Mouse (Mus musculus) cerebellum, adult 11 months (tissue): ENCODE results near the gene Rheb.
"Not testable (repeated sequence)": the region's sequence is repeated elsewhere in the genome, so short reads cannot be mapped to it uniquely, and the experiment has no call there.

Source experiments
- DNase-seq: peaks from one replicate; pipeline ENCODE4 v3.0.0; 2022

Rheb gene

GRCm38 (mm10) chr5:24842274-24843102, at the start of gene Rheb:
Gene Rheb, minus strand, starts transcription at chr5:24842624.
- peak; percentile 99 for DNase-seq

DNA sequence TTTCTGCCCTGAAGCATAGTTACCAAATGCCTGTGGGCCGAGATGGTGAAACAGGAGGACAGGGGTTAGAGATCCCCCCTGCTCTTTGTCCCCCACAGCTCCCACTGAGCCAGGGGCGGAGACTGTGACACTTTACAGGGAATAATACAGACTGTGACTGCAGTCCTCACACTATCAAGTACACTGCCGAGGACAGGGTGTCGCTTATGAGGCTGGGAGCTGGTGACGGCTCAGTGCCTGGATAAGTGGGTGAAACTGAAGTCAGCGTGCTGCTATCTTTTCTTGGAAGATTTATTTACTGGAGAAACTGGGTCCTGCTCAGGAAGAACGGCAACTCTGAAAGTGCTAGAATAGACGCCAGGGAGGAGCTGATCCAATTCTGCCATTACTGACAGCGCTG, 47.4 kb upstream of the Rheb start:
- DNase-seq: no peak

DNA sequence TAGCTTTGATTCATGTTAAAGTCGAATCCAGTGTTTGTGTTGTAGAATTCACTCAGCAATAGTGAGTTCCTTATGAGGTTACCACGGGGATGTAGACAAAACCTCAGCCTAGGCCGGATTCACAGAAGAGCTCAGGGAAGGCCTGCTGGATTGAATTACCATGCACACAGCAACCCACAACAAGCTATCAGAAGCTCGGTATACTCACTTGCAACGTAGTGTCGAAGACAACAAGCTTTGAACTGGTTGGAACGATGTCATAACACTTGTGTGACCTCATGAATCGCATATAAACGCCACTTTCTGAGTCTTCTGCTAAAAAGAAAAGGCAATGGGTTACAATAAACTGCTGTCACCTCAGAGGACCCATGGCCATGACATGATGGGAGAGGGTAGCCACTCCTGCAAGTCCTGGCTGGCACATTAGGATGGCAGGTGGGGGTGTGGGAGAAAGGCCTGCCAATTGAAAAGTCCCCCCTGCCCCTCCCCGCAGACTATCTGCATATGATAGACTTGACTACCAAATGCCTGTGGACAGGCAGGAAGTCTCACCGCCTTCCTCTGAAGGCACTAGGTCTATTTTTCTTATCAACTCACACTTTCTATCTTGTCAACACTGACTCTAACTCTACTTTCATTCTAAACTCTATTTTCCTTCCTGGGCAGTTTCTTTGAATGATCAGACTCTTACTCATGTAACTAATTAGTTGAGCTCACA, 46.6 kb upstream of the Rheb start:
- no peak for DNase-seq

GRCm38 (mm10) chr5:24887271-24887670, 44.8 kb upstream of the Rheb start:
- DNase-seq: no peak

GRCm38 (mm10) chr5:24878713-24879112, 36.3 kb upstream of the Rheb start:
- DNase-seq: no peak

GRCm38 (mm10) chr5:24877836-24878624, 35.6 kb upstream of the Rheb start:
- DNase-seq: no peak

DNA sequence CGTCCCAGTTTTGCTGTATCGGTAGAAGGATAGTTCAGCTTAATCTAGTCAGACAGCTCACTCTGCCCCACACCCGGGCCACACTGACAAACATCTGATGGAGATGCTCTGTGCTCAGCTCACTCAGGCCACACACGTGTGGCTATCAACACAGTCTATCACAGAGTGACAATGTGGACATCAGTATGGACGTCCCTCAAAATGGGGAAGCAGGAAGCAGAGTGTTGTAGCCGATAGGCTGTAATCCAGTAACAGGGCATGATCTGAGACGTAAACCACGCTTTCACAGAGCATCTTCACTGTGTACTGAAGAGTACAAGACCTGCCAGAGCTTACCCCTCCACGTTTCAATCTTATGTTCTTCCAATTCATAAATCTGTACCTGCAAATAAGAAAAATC, 34.2 kb upstream of the Rheb start:
- no peak for DNase-seq

GRCm38 (mm10) chr5:24874111-24874510, 31.7 kb upstream of the Rheb start:
- DNase-seq: peak; percentile 94

DNA sequence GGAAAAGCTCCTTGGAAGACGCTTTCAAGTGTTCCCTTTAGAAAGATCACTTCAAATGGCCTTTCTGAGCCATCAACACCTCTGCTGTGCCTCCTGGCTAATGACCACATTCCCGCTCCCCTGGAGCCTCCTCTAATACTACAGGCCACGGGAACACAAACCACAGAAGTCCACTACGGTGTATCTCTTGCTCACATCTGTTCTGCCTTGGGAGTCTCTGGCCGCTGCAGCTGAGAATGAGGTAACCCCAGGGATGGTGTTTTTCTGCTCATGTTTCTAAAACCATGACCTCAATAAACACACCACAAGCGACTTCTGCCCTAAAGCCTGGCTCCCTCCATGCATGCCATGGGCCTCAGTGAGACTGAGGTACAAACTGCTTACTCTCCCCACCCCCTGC, 30.8 kb upstream of the Rheb start:
- DNase-seq: no peak

DNA sequence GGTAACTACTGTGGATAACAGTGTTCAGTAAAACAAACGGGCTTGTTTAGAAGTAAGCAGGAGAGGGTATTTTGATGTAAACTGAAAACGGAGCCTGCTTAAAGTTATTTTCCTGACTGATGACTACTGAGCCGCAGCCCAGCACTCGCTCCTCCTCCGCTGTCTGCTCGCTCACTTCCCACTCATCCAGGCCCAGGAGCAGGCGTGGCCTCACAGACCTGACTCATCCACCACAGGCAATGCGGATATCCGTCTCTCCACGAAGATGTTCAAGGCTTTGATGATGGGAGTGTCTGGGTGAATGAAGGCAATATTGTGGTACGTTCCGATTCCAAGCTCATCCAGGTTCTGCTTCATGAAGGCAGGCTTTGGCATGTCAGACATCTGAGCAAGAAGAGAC, 28.9 kb upstream of the Rheb start:
- DNase-seq: no peak

DNA sequence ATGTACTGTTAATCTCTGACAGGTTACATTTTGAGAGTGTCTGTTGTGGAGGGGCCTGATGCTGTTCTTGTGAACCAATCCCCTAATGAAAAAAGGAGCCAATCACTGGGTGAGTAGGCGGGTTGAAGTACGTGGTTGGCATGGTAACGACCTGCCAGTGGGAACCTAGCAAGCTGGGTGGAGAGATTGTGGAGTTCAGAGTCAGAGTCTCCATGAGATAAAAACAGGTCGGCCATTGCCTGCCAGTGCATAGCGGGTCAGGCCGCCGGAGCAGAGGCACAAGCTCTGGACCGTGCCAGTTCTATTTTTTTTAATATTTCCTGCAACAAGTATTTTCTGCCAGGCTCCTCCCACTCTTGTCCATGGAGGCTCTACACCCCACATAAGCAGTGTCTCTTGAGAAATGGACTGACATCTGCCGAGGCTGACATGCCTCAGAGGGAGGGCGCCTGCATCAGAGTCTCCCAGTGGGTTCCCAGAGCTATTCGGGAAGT, 27.4 kb upstream of the Rheb start:
- no peak for DNase-seq

DNA sequence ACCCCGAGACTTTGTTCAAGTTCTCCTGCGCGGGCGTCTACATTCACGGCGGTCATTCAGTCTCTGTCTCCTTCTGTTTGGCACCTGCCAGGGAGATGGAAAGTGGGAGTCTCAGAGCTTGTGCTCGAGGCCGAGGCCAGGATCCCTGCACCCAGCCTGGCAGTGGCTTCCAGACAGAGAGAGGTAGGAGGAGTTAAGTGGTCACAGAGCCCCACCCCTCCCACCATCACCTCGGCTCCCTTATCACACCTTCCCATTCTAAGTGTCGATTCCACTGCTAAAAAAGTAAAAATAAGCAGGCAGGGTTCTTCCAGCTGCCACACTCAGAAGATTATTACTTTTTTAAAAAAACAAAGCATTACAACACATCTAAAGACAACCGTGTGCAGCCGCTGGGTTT, 21.4 kb upstream of the Rheb start:
- DNase-seq: no peak

DNA sequence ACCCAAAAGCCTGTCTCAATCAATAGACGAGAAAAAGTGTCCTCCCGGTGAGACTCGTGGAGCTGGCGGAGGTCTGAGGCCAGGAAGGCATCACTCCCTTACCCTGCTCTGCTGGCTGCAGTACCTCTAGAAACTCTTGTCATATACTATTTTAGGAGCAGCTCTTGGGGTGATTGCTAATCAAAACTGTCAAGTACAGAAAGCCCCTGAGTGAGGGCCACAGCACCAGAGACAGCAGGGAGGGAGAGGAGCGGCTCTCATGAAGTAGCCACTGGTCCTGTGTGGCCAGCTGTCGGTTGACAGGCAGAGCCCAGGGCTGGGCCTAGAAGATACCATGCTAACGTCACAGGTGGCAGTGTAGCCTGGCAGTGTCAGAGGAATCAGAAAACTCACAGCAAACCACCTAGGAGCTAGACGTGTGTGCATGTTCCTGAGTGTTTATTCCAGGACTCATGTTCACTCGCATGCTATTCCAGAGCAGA, 19.1 kb upstream of the Rheb start:
- no peak for DNase-seq

- peak; percentile 88 for DNase-seq
Measured at GRCm38 (mm10) chr5:24860635-24861448, 18.4 kb upstream of the Rheb start.

- no peak for DNase-seq
Measured at GRCm38 (mm10) chr5:24859771-24860540, 17.5 kb upstream of the Rheb start.

GRCm38 (mm10) chr5:24854827-24855600, 12.6 kb upstream of the Rheb start:
- DNase-seq: no peak

GRCm38 (mm10) chr5:24854256-24854655, 11.8 kb upstream of the Rheb start:
- DNase-seq: no peak

DNA sequence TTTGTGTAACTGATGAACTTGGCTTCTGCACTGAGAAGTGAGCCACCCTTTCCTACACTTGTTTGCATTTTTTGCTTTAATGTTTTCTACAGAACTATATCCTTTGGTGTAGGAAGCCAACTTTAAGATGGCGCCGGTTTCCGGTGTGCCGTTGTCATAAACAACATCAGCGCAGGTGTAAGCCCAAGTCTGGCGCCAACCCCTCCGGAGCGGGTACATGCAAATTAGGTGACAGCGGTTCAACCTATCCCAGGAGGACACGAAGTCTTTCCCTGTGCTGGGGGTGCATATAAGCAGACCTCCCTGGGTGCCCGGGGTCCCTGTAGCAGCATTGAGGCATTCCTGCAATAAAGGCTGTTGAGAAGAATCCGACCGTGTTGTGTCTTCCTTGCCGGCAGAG, 5.8 kb upstream of the Rheb start:
- not testable (repeated sequence) for DNase-seq

DNA sequence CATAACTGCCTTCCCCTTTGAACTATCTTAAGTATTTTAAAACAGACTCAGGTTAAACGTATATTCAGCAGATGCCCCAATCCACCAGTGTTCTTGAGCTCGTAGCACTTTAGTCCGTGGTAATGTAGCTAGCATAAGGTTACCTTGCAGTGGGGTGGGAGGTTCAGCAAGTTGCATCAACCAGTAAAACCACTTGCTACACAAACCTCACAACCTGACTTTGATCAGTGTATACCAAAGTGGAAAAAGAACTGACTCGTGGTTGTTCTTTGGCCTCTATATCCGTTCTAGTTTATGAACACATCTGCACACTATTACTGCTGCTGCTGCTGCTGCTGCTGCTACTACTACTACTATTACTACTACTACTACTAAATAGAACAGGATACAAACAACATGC, 1.4 kb upstream of the Rheb start:
- no peak for DNase-seq

GRCm38 (mm10) chr5:24843103-24843475, 665 bp upstream of the Rheb start:
- no peak for DNase-seq
